Mouse (Mus musculus): ENCODE data around the gene Zfp36l2.

Gene Zfp36l2

GRCm38 (mm10) chr17:84152206-84152975 lies 35.4 kb downstream of the Zfp36l2 start:
- no peak for DNase-seq (ENCODE audit: low spot score)

DNA sequence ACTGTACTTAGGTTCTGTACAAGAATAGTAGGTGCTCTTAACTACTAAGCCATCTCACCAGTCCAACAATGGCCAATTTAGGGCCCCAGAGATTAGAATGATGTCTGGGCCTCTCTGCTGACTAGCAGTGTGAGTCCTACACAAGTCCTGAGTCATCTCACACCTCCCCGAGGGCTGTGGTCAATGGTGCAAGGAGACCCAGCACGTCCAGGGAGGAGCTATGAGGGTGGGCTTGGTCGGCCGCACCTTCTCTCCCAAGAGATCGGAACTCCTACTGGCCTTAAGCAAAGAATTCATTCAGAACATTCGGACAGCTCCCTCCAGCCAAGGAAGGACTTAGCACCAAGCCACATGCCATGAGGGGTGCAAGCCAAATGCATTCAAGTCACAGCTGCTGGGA lies 36.4 kb downstream of the Zfp36l2 start:
- no peak for DNase-seq (ENCODE audit: low spot score)

GRCm38 (mm10) chr17:84150291-84150690 lies 37.5 kb downstream of the Zfp36l2 start:
- DNase-seq (ENCODE audit: low spot score): no peak

- DNase-seq (ENCODE audit: low spot score): no peak
Measured at GRCm38 (mm10) chr17:84149566-84149965, 38.2 kb downstream of the Zfp36l2 start.

- no peak for DNase-seq (ENCODE audit: low spot score)
Measured at GRCm38 (mm10) chr17:84148499-84149484, 39.0 kb downstream of the Zfp36l2 start.

GRCm38 (mm10) chr17:84147183-84148108 lies 40.3 kb downstream of the Zfp36l2 start:
- DNase-seq (ENCODE audit: low spot score): peak; percentile 43

- DNase-seq (ENCODE audit: low spot score): no peak
Measured at GRCm38 (mm10) chr17:84146458-84147182, 41.1 kb downstream of the Zfp36l2 start.

GRCm38 (mm10) chr17:84145826-84146287 lies 41.9 kb downstream of the Zfp36l2 start:
- DNase-seq (ENCODE audit: low spot score): peak; percentile 45

DNA sequence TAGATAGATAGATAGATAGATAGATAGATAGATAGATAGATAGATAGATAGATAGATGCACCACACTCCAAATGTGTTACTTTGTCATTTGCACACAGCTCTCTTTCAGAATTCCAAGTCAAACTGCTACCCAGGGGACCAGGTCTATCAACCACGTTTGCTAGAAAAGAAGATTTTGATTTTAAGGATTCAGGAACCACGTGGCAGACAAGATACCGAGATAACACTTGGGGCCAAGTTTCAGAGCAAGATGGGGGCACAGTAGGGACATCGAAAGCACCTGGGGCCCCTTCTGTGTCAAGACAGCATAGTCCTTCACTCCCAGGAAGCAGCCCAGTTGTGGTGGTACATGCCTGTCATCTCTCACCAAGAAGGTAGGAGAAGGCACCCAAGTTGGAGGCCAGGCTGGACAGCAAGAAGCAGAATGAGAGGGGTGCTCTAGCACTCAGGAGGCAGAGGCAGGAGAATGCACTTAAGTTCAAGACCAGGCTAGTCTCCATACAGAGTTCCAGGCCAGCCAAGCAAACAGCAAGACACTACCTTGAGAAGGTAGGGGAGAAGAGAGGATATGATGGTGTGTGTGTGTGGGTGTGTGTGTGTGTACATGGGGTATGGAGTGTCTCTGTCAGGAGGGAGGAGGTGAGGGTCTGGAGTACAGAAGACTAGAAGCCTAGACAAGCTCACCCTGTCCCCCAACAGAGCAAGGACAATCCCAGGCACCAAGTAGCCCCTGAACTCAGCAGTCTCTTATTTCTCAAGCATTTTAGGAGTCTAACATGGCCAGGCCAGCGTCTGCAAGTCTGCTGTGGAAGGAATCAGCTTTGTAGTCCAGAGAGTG lies 42.8 kb downstream of the Zfp36l2 start:
- no peak for DNase-seq (ENCODE audit: low spot score)

DNA sequence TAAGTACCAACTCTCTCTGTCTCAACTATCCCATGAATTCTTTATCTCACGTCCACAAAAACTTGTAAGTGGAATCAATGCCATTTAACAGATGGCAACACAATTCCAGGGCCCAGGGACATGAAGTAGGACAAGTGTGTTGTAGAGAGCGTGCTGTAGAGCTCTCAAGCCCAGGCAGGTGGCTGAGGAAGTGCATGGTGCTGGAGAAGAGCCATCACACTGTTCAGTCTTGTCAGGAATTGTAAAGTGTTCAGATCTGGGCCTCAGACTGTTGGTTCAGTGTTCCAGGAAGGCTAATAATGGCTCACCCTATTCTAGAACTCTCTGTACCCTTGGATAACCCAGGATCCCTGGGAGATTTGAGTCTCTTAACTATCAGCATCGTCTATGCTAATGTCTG lies 43.6 kb downstream of the Zfp36l2 start:
- no peak for DNase-seq (ENCODE audit: low spot score)

GRCm38 (mm10) chr17:84143219-84143844 lies 44.4 kb downstream of the Zfp36l2 start:
- no peak for DNase-seq (ENCODE audit: low spot score)

DNA sequence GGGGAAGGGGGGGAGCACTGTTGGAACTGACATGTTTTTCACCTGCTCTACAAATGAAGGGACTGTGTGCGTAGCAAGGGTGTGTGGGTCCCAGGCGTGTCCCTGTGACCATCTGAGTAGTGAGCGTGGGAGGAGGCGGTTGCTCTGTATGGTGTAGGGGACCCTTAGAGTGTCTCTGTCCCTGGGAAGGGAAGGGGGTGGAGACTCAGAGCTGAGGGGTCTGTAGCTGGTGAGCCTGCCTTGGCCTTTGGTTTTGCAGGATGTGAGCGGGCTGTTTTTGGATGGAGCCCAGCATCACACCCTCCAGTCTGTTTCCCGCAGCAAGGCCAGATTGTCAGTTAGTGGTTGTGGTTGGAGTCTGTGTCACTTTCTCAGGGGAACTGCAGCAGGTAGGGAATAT lies 46.1 kb downstream of the Zfp36l2 start:
- DNase-seq (ENCODE audit: low spot score): no peak

DNA sequence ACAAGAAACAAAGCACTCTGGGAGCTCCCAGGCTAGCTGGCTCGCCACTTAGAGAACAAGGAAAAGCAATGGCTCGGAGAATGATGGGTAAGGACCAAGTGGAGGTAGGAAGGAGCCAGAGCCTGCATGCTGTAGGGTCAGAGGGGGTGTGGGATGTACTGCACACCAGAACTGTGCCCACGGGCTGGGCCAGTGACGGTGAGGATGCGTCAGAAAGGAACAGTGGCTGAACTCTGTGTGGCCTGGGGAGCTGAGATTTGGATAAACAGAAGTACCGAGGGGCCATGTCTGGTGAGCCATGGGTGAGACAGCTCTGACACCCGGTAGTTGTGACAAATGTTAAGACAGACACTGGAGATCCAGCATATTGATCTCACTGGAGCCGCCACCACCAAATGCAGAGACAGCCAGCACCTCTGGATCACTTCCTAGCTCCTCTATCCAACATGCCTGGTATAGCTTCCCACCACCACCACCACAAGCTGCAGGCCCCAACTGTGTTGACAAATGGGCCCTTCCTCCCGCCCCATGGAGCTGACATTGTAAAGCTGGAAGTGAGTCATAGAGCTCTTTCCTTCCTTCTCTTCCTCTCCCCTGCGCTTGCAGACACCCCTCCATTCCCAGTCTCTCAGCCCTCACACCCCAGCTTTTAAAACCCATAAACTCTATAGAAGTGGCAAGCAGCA lies 46.8 kb downstream of the Zfp36l2 start:
- DNase-seq (ENCODE audit: low spot score): no peak

DNA sequence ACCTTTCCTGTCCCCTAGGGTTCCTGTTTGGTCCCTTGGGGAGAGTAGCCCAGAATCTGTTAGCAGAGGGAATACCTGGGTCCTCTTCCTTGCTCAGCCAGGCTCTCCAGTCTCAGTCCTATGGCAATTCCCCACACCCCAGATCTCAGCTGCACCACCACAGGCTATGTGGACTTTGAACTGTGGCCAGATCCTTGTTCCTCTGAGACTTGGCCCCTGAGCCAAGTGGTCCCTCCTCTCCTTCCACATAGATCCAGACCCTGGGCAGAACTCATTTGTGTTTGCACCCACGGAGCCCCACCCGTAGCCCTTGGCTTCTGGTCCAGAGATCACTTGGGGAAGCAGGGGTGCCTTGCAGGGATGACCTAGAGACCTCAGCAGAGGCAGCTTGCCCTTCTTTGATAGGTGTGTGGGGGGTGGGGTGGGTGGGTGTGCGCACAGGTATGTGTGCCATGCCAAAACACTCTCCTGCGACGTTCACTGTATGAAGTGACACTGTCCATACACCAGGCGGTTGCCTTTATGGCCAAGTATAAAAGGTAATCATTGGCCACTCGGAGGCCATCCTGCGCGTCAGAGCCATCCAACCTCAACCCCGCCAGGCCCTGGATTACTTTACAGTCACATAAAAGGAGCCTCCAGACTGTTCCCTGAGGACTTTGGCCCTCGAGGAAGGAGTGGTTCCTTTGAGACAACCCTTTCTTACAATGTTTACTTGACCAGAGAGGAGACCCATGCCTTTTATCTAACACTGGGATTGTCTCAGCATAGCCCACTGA lies 50.2 kb downstream of the Zfp36l2 start:
- DNase-seq (ENCODE audit: low spot score): no peak

DNA sequence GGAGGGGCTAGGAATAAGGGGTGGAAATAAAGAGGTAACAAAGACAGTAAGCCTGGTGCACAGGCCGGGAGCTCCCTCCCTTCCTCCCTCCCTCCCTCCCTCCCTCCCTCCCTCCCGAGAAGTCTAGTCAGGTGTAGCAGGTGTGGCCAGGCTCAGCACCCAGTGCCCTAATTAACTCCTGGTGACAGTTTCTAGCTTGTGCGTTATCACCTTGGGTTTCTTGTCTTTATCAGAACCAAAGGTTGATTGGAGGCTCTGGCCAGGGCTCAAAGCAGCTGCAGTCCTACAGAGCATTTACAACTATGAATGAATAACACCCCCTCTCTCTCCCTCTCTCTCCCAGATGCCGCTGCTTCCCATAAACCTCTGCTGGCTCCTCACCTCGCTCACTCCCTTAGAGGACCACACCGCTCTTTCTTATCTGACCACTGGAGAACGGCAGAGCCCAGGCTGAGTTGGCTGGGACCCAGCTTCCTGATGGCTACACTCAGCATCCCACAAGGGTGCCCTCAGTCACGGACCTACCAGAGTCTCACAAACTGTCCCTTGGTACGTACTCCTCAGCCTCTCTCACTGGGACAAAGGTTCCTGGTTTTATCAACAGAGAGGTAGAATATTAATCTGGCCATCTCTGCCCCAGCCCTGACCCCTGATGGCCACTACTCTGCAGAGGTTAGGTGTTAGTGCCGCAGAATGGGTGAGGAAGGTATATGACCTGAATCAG lies 50.9 kb downstream of the Zfp36l2 start:
- no peak for DNase-seq (ENCODE audit: low spot score)

GRCm38 (mm10) chr17:84136217-84136616 lies 51.5 kb downstream of the Zfp36l2 start:
- no peak for DNase-seq (ENCODE audit: low spot score)

DNA sequence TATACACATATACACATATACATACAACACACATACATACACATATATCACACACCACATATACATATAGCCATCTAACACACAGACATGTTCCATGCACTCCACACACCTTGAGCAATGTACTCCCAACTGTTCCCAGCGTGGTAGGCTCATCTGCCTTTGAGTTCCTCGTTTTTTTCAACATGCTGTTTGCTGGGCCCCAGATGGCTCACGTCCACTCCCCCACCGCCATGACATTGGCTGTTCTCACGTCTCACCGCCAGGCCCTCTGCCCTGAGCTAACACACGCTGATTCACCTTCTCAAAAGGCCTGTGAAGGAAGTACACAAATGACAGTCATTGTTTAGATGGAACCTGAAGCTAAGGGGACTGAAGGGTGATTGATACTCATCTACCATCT lies 52.5 kb downstream of the Zfp36l2 start:
- no peak for DNase-seq (ENCODE audit: low spot score)
